Mouse (Mus musculus): Measurements from ENCODE around the gene Larp6.

GRCm38 (mm10) chr9:60714191-60714590 is 1.4 kb downstream of the Larp6 start:
- no peak for TF ChIP-seq CTCF (IDR thresholded peaks at IDR 0.05; ENCODE audit: borderline replicate concordance, extremely low read depth, insufficient read depth, insufficient read length)
- no peak for TF ChIP-seq POLR2A (IDR thresholded peaks at IDR 0.05; ENCODE audit: borderline replicate concordance, extremely low read depth, insufficient read depth, insufficient read length, poor library complexity, severe bottlenecking)

All from brain, embryonic 14.5 days (tissue).